Mouse (Mus musculus) lung, adult 10 weeks (tissue): Measurements from ENCODE around the gene Ctsz. TPM values are rescaled to one million over a fixed set of nuclear protein-coding genes. Genes with fewer than 3 reads are reported as not detected.

Source experiments
- polyA plus RNA-seq: library from polyadenylated mRNA; stranded (reverse); fragments of 350-450 nt; fragmentation: Illumina TruSeq; extraction: RNeasy Lipid Tissue Mini Kit (QIAGEN cat#74804); gene quantifications from one replicate; pipeline ENCODE4 v1.2.3, GENCODE M21; 2014; ENCODE audit warnings: low read depth, low replicate concordance; ENCODE audit not compliant: insufficient read depth

Gene Ctsz
- polyA plus RNA-seq, result 159 TPM

GRCm38 (mm10) chr2:174438737-174439449 lies at the start of gene Ctsz:
Ctsz (minus strand) TSS chr2:174439039.

DNA sequence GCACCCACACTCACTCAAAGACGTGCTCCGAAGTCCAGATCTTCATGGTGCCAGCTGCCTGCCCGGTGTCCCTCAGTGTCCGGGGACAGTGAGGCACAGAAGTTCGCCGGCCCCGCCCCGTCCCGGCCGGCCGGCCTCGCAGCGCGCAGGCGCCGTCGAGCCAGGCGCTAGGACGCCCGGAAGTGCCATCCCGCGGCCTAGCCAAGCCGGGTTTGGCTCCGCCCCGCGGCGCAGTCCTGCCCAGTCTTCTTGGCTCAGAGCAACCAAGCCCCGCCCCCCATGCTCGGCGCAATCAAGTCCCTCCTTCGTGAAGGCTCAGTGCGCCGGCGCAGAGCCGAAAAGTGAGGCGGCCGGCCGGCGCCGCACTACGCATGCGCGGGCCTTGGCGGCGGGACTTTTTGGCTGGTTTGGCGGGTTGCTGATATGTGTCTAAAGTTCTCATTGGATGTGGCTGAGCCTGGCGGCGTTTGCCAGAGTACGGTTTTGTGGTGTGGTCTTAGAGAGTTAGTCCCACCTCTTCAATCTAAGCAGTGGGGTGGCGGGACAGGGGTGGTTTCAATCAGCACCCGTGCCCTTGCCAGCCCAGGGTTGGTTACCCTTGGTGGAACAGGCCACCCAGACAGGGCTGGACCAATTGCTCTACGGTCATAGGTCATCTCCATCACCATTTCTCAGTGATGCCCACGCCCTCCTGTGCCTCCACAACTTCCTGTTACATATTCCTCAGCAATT lies 34.1 kb upstream of the Ctsz start, which contains the start of gene Prelid3b:
Gene Prelid3b (minus strand): TSS at position 264 of the 732 bp plus-strand sequence.

GRCm38 (mm10) chr2:174463789-174464523 lies 25.1 kb upstream of the Ctsz start, which contains the start of gene Atp5e:
Atp5e (minus strand) TSS chr2:174464105.

GRCm38 (mm10) chr2:174450353-174450752 lies 11.5 kb upstream of the Ctsz start, which contains the start of gene Tubb1:
Tubb1 (plus strand) TSS chr2:174450695.

GRCm38 (mm10) chr2:174415731-174416310 lies 23.0 kb downstream of the Ctsz start, which contains the start of gene Nelfcd:
Nelfcd (plus strand) TSS chr2:174415804.

Other genes starting within 250 kb of the Ctsz start
- gene Gnas, start 154.7 kb downstream of the Ctsz start, polyA plus RNA-seq, result 507 TPM
- gene Gm20721, start 92.3 kb downstream of the Ctsz start, polyA plus RNA-seq, result not detected
- gene Nelfcd, start 23.2 kb downstream of the Ctsz start, polyA plus RNA-seq, result 22.2 TPM
- gene Tubb1, start 11.7 kb upstream of the Ctsz start, polyA plus RNA-seq, result 2.2 TPM
- 989 TPM for gene Atp5e, start 25.1 kb upstream of the Ctsz start, polyA plus RNA-seq
- gene Prelid3b, start 34.0 kb upstream of the Ctsz start, polyA plus RNA-seq, result 32.3 TPM
- gene Zfp831, start 204.5 kb upstream of the Ctsz start, polyA plus RNA-seq, result 0.39 TPM